Mouse (Mus musculus) olfactory bulb, adult 2 months (tissue): ENCODE data around the gene Gm9780.
"Not testable (repeated sequence)": the region's sequence is repeated elsewhere in the genome, so short reads cannot be mapped to it uniquely, and the experiment has no call there.

ENCODE experiments used
- CTCF ChIP-seq: fragments of 200-500 bp; IDR thresholded peaks from 2 replicates; pipeline ENCODE4 v1.5.1; 2012; ENCODE audit warnings: low read depth, mild to moderate bottlenecking, low read length, moderate library complexity; ENCODE audit not compliant: insufficient read depth
- POLR2A ChIP-seq: fragments of 200-500 bp; IDR thresholded peaks from 2 replicates; pipeline ENCODE4 v1.6.1; 2012; ENCODE audit warnings: mild to moderate bottlenecking, low read depth, low read length, moderate library complexity; ENCODE audit not compliant: insufficient read depth

GRCm38 (mm10) chr14:26047026-26047425, 4.5 kb upstream of the Gm9780 start:
- TF ChIP-seq CTCF, POLR2A: not testable (repeated sequence)
